Mouse (Mus musculus): Measurements from ENCODE around the gene Olfr353.

DNA sequence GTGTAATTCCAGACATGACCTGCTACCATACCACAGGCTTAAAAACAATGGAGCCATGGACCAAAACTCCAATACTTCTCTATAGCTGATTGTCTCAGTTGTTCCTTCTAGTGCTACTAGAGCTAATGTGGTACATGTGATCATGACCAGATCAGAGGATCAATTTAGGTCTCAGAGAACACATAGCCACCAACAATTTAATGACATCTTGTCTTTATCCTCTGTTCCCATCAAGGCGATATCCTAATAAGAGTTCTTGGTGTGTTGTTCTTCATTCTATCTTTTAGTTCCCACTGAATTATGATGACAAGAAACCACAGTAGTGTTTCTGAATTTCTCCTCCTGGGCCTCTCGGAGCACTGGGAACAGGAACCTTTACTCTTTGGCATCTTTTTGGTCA, 44.1 kb upstream of the Olfr353 start, which contains the start of gene Olfr356:
- no peak for TF ChIP-seq CTCF (IDR thresholded peaks at IDR 0.05; ENCODE audit: low read depth)
- TF ChIP-seq EP300 (IDR thresholded peaks at IDR 0.05; ENCODE audit: low read depth) = no peak

Measured in liver, embryonic 14.5 days (tissue).